8 mouse cellular contexts compared by ENCODE assay signal in the genomic region with DNA sequence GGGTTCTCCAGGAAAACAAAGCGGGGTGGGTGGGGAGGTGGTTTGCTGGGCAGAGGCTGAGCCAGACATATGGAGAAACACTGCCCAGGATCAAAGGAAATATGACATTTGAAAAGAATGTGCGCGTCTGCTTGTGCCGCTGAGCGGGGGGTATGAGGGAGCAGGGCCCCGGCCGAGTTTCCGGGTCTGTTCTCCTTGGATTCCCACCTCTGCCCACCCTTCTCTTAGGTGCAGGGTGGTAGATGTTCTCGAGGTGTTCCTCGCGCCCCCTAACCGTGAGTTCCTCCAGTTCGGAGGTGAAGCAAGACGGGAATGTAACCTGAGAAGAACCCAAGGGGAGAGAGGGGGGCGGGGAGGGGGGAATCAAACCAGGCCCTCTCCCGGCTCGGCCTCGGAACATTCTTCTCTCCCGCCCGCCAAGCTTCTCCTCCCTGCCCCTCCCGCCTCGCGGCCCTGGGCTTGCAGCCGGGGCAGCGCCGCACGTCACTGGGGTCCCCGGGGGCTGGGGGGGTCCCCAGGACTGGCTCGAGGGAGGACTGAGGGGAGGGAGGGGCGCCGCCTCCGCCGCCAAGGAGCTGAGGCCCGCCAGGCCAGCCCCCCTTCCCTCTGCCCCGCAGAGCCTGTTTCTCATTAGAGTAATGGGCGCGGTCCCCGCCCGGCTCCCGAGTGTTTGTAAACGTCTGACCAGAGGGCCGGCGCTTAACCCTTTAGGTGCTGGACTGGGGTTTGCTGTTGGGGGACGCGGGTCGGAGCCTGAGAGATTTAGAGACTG. TPM values are rescaled to one million over a fixed set of nuclear protein-coding genes. Genes with fewer than 3 reads are reported as not detected.
DNase-seq lines count a peak whose midpoint lies in the region; ATAC-seq and TF ChIP-seq lines count a peak whose summit lies in the region.

Gene Nfatc4 (plus strand): TSS at position 154 of the 772 bp plus-strand sequence.

- intact Hi-C loops in left cerebral cortex, postnatal 4 days (cut with DNase I) = loop anchor here (5.0 kb wide), 1 partner anchor 39 kb away; no protein-coding TSS in a partner anchor
- intact Hi-C loops in gastrocnemius, postnatal 14 days (cut with DNase I; ENCODE audit: low total_unique reads) = loop anchor here (5.0 kb wide), 2 partner anchors 39 to 94 kb away; no protein-coding TSS in a partner anchor

- TF ChIP-seq POLR2A in liver, adult 2 months (IDR thresholded peaks at IDR 0.05; ENCODE audit: extremely low read depth, insufficient read depth, low read length) = no peak

- no peaks in the 10 kb centered on the region for H3K9me3 ChIP-seq in hindbrain, postnatal 0 days (ENCODE audit: low read length)
- no peaks in the 10 kb centered on the region for H3K9me3 ChIP-seq in neural tube, embryonic 11.5 days (ENCODE audit: control insufficient read depth, low read length)

- 1% methylated on average over 29 of the region's 46 CpGs for whole genome bisulfite sequencing in hindbrain, postnatal 0 days
- WGBS in liver, adult 2 months = 3% methylated on average over 43 of the region's 46 CpGs
- WGBS in neural tube, embryonic 11.5 days = under 1% methylated on average over 36 of the region's 46 CpGs

- H3K4me1 ChIP-seq in hindbrain, postnatal 0 days (ENCODE audit: insufficient read depth, low read length) = peaks cover 11% of the 10 kb centered on the region
- no peaks in the 10 kb centered on the region for H3K4me1 ChIP-seq in liver, adult 2 months (ENCODE audit: control insufficient read depth, insufficient read depth, low read length)
- peaks cover 7% of the 10 kb centered on the region for H3K4me1 ChIP-seq in neural tube, embryonic 11.5 days (ENCODE audit: control insufficient read depth, insufficient read depth, low read length)

- DNase-seq in left cerebral cortex, postnatal 4 days = peak; percentile 87
- DNase-seq in left cerebral cortex, adult 11 months (ENCODE audit: low spot score) = no peak
- peak; percentile 39 to 61 for DNase-seq in cerebellum, postnatal 25 days
- peak; percentile 89 for DNase-seq in gastrocnemius, postnatal 14 days
- DNase-seq in hindbrain, postnatal 0 days (ENCODE audit: low spot score) = peak; percentile 85
- no peak for DNase-seq in liver, adult 2 months (ENCODE audit: extremely low read depth, low read depth, low spot score)
- DNase-seq in neural tube, embryonic 11.5 days (ENCODE audit: low spot score) = peak; percentile 93
- DNase-seq in urinary bladder, postnatal 25 days (ENCODE audit: low spot score) = peak; percentile 76

- peak; percentile 71 for ATAC-seq in hindbrain, postnatal 0 days
- peak; percentile 75 for ATAC-seq in neural tube, embryonic 11.5 days (ENCODE audit: insufficient read depth, low FRiP score, low TSS enrichment)

- peak within 1 kb of the TSS; percentile 57 for H3K4me3 ChIP-seq in hindbrain, postnatal 0 days (ENCODE audit: low read length)
- H3K4me3 ChIP-seq in liver, adult 2 months (ENCODE audit: insufficient read depth, low read depth, low read length) = peak within 1 kb of the TSS; percentile 43
- peak within 1 kb of the TSS; percentile 54 for H3K4me3 ChIP-seq in neural tube, embryonic 11.5 days (ENCODE audit: low read depth, low read length)

- no peak for TF ChIP-seq CTCF in hindbrain, postnatal 0 days (IDR thresholded peaks at IDR 0.05; ENCODE audit: low read depth)
- no peak for TF ChIP-seq CTCF in liver, adult 2 months (IDR thresholded peaks at IDR 0.05; ENCODE audit: low read depth, low read length)

- peak within 1 kb of the TSS; percentile 82 for H3K27ac ChIP-seq in hindbrain, postnatal 0 days
- no peak within 1 kb of the TSS for H3K27ac ChIP-seq in liver, adult 2 months (replicated peaks; ENCODE audit: insufficient read depth, low read depth, low read length)
- H3K27ac ChIP-seq in neural tube, embryonic 11.5 days (ENCODE audit: low read depth, low read length) = peak within 1 kb of the TSS; percentile 81

- H3K36me3 ChIP-seq in hindbrain, postnatal 0 days (ENCODE audit: insufficient read depth, low read length) = no peaks in the 10 kb centered on the region
- H3K36me3 ChIP-seq in liver, adult 2 months (ENCODE audit: control insufficient read depth, insufficient read depth, low read length) = no peaks in the 10 kb centered on the region
- no peaks in the 10 kb centered on the region for H3K36me3 ChIP-seq in neural tube, embryonic 11.5 days (ENCODE audit: control insufficient read depth, insufficient read depth, low read length)

- H3K4me2 ChIP-seq in hindbrain, postnatal 0 days (ENCODE audit: low read depth, low read length) = peak within 1 kb of the TSS; percentile 93
- peak within 1 kb of the TSS; percentile 81 for H3K4me2 ChIP-seq in neural tube, embryonic 11.5 days (ENCODE audit: low read depth)

- peak within 1 kb of the TSS; percentile 66 for H3K9ac ChIP-seq in hindbrain, postnatal 0 days (replicated peaks; ENCODE audit: low read length)
- H3K9ac ChIP-seq in liver, adult 2 months (ENCODE audit: low read depth, low read length) = peak within 1 kb of the TSS; percentile 45; the same call in 1 of the 2 replicates
- peak within 1 kb of the TSS; percentile 75 for H3K9ac ChIP-seq in neural tube, embryonic 11.5 days (ENCODE audit: low read length)

- no peaks in the 10 kb centered on the region for H3K27me3 ChIP-seq in hindbrain, postnatal 0 days (ENCODE audit: insufficient read depth, low read length)
- H3K27me3 ChIP-seq in liver, adult 2 months (ENCODE audit: control insufficient read depth, insufficient read depth, low read length) = peaks cover 4% of the 10 kb centered on the region; the same call in 1 of the 2 replicates
- peaks cover 4% of the 10 kb centered on the region for H3K27me3 ChIP-seq in neural tube, embryonic 11.5 days (ENCODE audit: control insufficient read depth, insufficient read depth, low read length)

- H3K79me2 ChIP-seq in liver, adult 2 months (ENCODE audit: control insufficient read depth, insufficient read depth, low read length) = no peaks in the 10 kb centered on the region

RNA-seq across cellular contexts. Expression of gene Nfatc4, which starts in this region (rescaled TPM):
- 1 to 10 TPM; 8.2 TPM for total RNA-seq in left cerebral cortex, postnatal 4 days (2021)
- total RNA-seq in gastrocnemius, postnatal 14 days (2021) = 1 to 10 TPM; 7.4 to 7.5 TPM
- total RNA-seq in hindbrain, postnatal 0 days (2014; rRNA removed) = 13.9 and 21.9 TPM in 2 replicates
- polyA plus RNA-seq in hindbrain, postnatal 0 days (2015; fragmentation: Nextera tagmentation; extraction: Ambion mirVana) = 5.9 and 6.8 TPM in 2 replicates
- total RNA-seq in liver, adult 2 months (2014; rRNA removed) = 0.18 and 0.60 TPM in 2 replicates
- 0.30 and 0.43 TPM in 2 replicates for polyA plus RNA-seq in liver, adult 2 months (2012; rRNA removed)
- 25.9 and 33.7 TPM in 2 replicates for polyA plus RNA-seq in neural tube, embryonic 11.5 days (2014; fragmentation: Nextera tagmentation; extraction: Ambion mirVana)

Comparison
In these comparisons a context has a peak if more than half of its experiments do, and no peak if none do; other contexts are left out.
1. DNase-seq: peak in left cerebral cortex, postnatal 4 days (single experiment), cerebellum, postnatal 25 days (2 of 2), gastrocnemius, postnatal 14 days (single experiment), hindbrain, postnatal 0 days (single experiment), neural tube, embryonic 11.5 days (single experiment) and urinary bladder, postnatal 25 days (single experiment); none in left cerebral cortex, adult 11 months (single experiment) and liver, adult 2 months (single experiment).
2. Peak in every context shown above with its lines, with median percentiles within 50 percentile points of each other: H3K4me3 ChIP-seq and H3K9ac ChIP-seq.